Mouse (Mus musculus) forebrain, embryonic 14.5 days (tissue): ENCODE measurements around the gene Anp32a. TPM values are rescaled to one million over a fixed set of nuclear protein-coding genes. Genes with fewer than 3 reads are reported as not detected.

Experiments used
- ATAC-seq: fragments of 200-750 bp; cut with Nextera tagmentation; 2 replicates; pipeline ENCODE4 v1.8.0; 2017; ENCODE audit warnings: mild to moderate bottlenecking, moderate library complexity
- DNase-seq: peaks from one replicate; pipeline ENCODE4 v3.0.0-alpha.2; 2015; ENCODE audit warnings: low spot score
- H3K27ac ChIP-seq: fragments of 300-500 bp; sonication (generic); 2 replicates; pipeline ENCODE4 v1.5.1; 2014; ENCODE audit warnings: low read depth, mild to moderate bottlenecking, control low read depth, low read length, moderate library complexity
- H3K27me3 ChIP-seq: fragments of 300-500 bp; sonication (generic); replicated peaks from 2 replicates; pipeline ENCODE4 v1.6.1; 2014; ENCODE audit warnings: low read length, control low read depth, mixed read lengths; ENCODE audit not compliant: control insufficient read depth, insufficient read depth
- H3K36me3 ChIP-seq: fragments of 300-500 bp; sonication (generic); 2 replicates; pipeline ENCODE4 v1.6.1; 2014; ENCODE audit warnings: low read length, control low read depth; ENCODE audit not compliant: control insufficient read depth, insufficient read depth
- H3K4me1 ChIP-seq: fragments of 300-500 bp; sonication (generic); 2 replicates; pipeline ENCODE4 v1.6.1; 2014; ENCODE audit warnings: antibody characterized with exemption, low read length, control low read depth; ENCODE audit not compliant: control insufficient read depth, insufficient read depth
- H3K4me2 ChIP-seq: fragments of 300-500 bp; sonication (generic); 2 replicates; pipeline ENCODE4 v1.6.1; 2014; ENCODE audit warnings: mild to moderate bottlenecking, control low read depth, low read length
- H3K4me3 ChIP-seq: fragments of 300-500 bp; sonication (generic); 2 replicates; pipeline ENCODE4 v1.5.1; 2014; ENCODE audit warnings: low read depth, low read length, control low read depth
- H3K9ac ChIP-seq: fragments of 300-500 bp; sonication (generic); 2 replicates; pipeline ENCODE4 v1.6.1; 2014; ENCODE audit warnings: mild to moderate bottlenecking, low read length, control low read depth, moderate library complexity
- H3K9me3 ChIP-seq: fragments of 300-500 bp; sonication (generic); replicated peaks from 2 replicates; pipeline ENCODE4 v1.6.1; 2016; ENCODE audit warnings: low read length, control low read depth, mixed read lengths; ENCODE audit not compliant: control insufficient read depth
- WGBS: fragments of 180-500 bp; shearing (Covaris S2); extraction: QIAGEN DNeasy Blood & Tissue Kit; methylation state at CpG from one replicate; pipeline ENCODE4 v1.1.7; 2014; 5-methylcytosine and 5-hydroxymethylcytosine counted together
- polyA plus RNA-seq: library from polyadenylated mRNA; unstranded; fragments of >200 nt; fragmentation: Nextera tagmentation; extraction: Ambion mirVana; gene quantifications from 2 replicates; pipeline ENCODE4 v1.2.1, GENCODE M21; 2014

The Anp32a gene
- polyA plus RNA-seq, 1 experiment from 2014 or later, result 118 TPM

- ATAC-seq (no peak), DNase-seq (no peak)
- 67% methylated on average over 6 of the region's 6 CpGs for WGBS
- Histone ChIP-seq H3K27ac (no peak overlapping the region), H3K9me3 (no peaks in the 10 kb centered on the region), H3K4me2 (no peak overlapping the region), H3K9ac (no peak overlapping the region), H3K36me3 (peaks cover 37% of the 10 kb centered on the region), H3K4me3 (no peak overlapping the region), H3K4me1 (peaks cover 24% of the 10 kb centered on the region), H3K27me3 (no peaks in the 10 kb centered on the region)
These were observed 29.7 kb downstream of the Anp32a start for GRCm38 (mm10) chr9:62370648-62371280.

GRCm38 (mm10) chr9:62371745-62372555 is 30.9 kb downstream of the Anp32a start:
- Histone ChIP-seq H3K4me1 (peaks cover 12% of the 10 kb centered on the region), H3K27me3 (no peaks in the 10 kb centered on the region), H3K27ac (no peak overlapping the region), H3K9ac (no peak overlapping the region), H3K4me3 (no peak overlapping the region), H3K9me3 (no peaks in the 10 kb centered on the region), H3K4me2 (no peak overlapping the region), H3K36me3 (peaks cover 49% of the 10 kb centered on the region)
- 80% methylated on average over 16 of the region's 16 CpGs for WGBS
- no peak for DNase-seq
- no peak for ATAC-seq

DNA sequence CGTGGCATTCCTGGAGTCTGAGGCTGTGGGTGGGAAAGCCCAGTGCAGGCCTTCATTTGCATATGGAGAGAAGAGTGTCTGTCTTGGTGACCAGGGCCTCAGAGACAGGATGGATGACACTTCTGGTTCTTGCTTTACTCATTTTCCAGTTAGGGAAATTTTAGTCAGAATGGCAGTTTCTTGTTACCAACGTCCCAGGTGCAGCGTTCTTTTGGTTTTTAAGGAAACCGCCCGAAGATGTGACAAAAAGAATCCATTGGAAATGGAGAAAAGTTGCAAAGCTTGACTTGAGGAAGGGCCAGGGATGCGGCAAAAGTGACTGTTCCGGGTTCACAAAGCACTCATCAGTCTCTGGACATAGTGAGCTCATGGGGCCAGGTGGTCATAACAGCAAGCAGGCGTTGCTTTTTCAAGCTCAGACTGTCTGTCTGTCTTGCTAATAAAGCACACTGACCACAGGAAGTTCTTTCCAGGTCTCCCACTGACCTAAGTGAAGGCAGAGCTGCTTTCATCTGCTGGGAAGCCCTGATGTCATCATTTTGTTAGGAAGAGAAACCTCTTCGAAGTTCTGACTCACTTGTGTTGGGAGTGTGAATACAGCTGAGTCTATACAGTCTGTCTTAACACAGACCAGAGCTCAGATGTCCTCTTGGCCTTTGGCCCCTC is 31.6 kb downstream of the Anp32a start:
- Histone ChIP-seq H3K36me3 (peaks cover 56% of the 10 kb centered on the region), H3K9ac (no peak overlapping the region), H3K9me3 (no peaks in the 10 kb centered on the region), H3K4me3 (no peak overlapping the region), H3K27ac (no peak overlapping the region), H3K4me2 (no peak overlapping the region), H3K27me3 (no peaks in the 10 kb centered on the region), H3K4me1 (peaks cover 5% of the 10 kb centered on the region)
- DNase-seq, result no peak
- WGBS, result 86% methylated on average over 9 of the region's 9 CpGs
- ATAC-seq, result no peak

- ATAC-seq (0 out of 2 replicates have a peak, but pooled peaks have one; percentile 42), DNase-seq (no peak)
- Histone ChIP-seq H3K4me3 (no peak overlapping the region), H3K9me3 (no peaks in the 10 kb centered on the region), H3K27ac (no peak overlapping the region), H3K36me3 (peaks cover 64% of the 10 kb centered on the region), H3K4me1 (no peaks in the 10 kb centered on the region; the same call in 1 of the 2 replicates), H3K9ac (no peak overlapping the region), H3K4me2 (no peak overlapping the region), H3K27me3 (no peaks in the 10 kb centered on the region)
- 70% methylated on average over 18 of the region's 18 CpGs for WGBS
These were observed 32.4 kb downstream of the Anp32a start for GRCm38 (mm10) chr9:62373222-62374123.

- Histone ChIP-seq H3K4me2 (no peak overlapping the region), H3K4me3 (no peak overlapping the region), H3K27me3 (no peaks in the 10 kb centered on the region), H3K36me3 (peaks cover 69% of the 10 kb centered on the region), H3K9ac (no peak overlapping the region), H3K9me3 (no peaks in the 10 kb centered on the region), H3K27ac (no peak overlapping the region), H3K4me1 (no peaks in the 10 kb centered on the region; the same call in 1 of the 2 replicates)
- DNase-seq (no peak), ATAC-seq (no peak)
- WGBS, result 76% methylated on average over 3 of the region's 3 CpGs
These were observed 33.2 kb downstream of the Anp32a start for GRCm38 (mm10) chr9:62374276-62374675.

DNA sequence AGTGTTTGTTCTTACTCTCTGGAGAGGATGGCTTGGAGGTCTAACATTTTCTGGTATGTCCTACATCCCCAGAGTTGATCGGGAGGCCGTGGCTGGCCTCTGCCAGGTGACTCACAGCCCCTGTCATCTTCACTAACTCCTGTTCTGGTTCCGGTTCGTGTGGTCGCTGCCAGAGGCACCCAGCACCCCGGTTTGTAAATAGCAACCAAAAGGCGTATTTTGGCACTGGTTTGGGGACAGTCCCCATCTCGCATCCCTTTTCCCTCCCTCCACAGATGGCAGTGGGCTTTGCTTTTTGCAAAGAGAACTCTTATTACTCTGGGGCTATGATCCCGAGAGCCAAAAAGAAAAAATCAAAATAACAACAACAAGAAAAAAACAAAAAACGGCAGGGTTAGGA is 36.8 kb downstream of the Anp32a start:
- H3K4me3 ChIP-seq, result no peak overlapping the region
- DNase-seq (no peak), ATAC-seq (no peak)
- H3K9ac ChIP-seq, result no peak overlapping the region
- no peak overlapping the region for H3K4me2 ChIP-seq
- 93% methylated on average over 10 of the region's 10 CpGs for WGBS
- peaks cover 74% of the 10 kb centered on the region for H3K36me3 ChIP-seq
- no peak overlapping the region for H3K27ac ChIP-seq
- no peaks in the 10 kb centered on the region for H3K9me3 ChIP-seq
- no peaks in the 10 kb centered on the region for H3K4me1 ChIP-seq
- H3K27me3 ChIP-seq, result no peaks in the 10 kb centered on the region

DNA sequence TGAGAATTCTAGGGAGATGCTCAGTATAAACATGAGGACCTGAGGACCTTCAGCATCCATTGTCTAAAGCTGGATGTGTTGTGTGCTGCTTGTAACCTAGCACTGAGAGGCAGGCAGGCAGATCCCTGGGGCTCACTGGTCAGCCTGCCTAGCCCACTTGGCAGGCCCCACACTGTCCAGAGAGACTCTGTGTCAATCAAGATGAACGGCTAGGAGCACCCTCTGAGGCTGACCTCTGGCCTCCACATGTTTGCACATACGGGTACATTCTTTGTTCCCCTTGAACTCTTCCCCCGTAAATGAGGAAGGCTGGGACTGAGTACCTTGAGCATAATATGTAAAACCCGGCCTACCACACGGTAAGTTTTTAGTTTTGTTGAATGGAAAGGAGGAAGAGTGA is 39.3 kb downstream of the Anp32a start:
- Histone ChIP-seq H3K36me3 (peaks cover 52% of the 10 kb centered on the region), H3K27ac (no peak overlapping the region), H3K9me3 (no peaks in the 10 kb centered on the region), H3K4me1 (no peaks in the 10 kb centered on the region), H3K27me3 (no peaks in the 10 kb centered on the region), H3K4me2 (no peak overlapping the region), H3K4me3 (no peak overlapping the region), H3K9ac (no peak overlapping the region)
- DNase-seq (no peak), ATAC-seq (no peak)
- WGBS, result 76% methylated on average over 5 of the region's 5 CpGs

GRCm38 (mm10) chr9:62381402-62381913 is 40.4 kb downstream of the Anp32a start:
- no peak for ATAC-seq
- Histone ChIP-seq H3K4me3 (no peak overlapping the region), H3K9ac (no peak overlapping the region), H3K27me3 (no peaks in the 10 kb centered on the region), H3K27ac (no peak overlapping the region), H3K9me3 (no peaks in the 10 kb centered on the region), H3K36me3 (peaks cover 41% of the 10 kb centered on the region), H3K4me1 (no peaks in the 10 kb centered on the region), H3K4me2 (no peak overlapping the region)
- 59% methylated on average over 8 of the region's 8 CpGs for WGBS
- no peak for DNase-seq
